Mouse (Mus musculus) liver, postnatal 0 days (tissue): ENCODE measurements at regions not wholly inside any gene's neighbourhood (a gene's known extent, or its start where the extent isn't known, plus 50 kb on each side); places are given as distances from the start of the nearest gene placed in this dataset.

Source experiments
- CTCF ChIP-seq: sonication (generic); IDR thresholded peaks from 2 replicates; pipeline ENCODE4 v1.5.1; 2016; ENCODE audit warnings: antibody characterized with exemption, low read depth
- EP300 ChIP-seq: IDR thresholded peaks from 2 replicates; pipeline ENCODE4 v1.6.1; 2016; ENCODE audit warnings: antibody characterized with exemption, low read depth, mild to moderate bottlenecking

DNA sequence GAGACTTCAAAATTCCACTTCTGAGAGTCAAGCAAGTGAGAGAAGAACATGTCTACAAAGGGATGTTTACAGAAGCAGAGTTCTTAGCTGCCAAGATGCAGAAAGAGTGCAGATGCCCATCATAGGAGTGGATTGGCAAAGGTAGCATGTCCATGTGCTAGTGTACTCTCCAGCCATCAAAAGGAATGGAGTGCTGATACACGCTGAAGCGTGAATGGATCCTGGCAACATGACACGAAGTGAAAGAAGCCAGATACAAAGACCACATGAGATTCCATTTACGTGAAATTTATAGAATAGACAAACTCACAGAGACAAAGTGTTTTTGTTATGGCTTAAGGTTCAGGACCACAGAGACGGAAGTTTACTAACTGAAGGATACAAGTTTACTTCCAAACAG, 118.4 kb upstream of the Bmp4 start:
- TF ChIP-seq CTCF (no peak), EP300 (no peak)
